Mouse (Mus musculus) kidney, adult 11 months (tissue): Measurements from ENCODE around the gene Rnf24.

ENCODE experiments used
- DNase-seq: peaks from one replicate; pipeline ENCODE4 v3.0.0; 2022

Rnf24 gene

DNA sequence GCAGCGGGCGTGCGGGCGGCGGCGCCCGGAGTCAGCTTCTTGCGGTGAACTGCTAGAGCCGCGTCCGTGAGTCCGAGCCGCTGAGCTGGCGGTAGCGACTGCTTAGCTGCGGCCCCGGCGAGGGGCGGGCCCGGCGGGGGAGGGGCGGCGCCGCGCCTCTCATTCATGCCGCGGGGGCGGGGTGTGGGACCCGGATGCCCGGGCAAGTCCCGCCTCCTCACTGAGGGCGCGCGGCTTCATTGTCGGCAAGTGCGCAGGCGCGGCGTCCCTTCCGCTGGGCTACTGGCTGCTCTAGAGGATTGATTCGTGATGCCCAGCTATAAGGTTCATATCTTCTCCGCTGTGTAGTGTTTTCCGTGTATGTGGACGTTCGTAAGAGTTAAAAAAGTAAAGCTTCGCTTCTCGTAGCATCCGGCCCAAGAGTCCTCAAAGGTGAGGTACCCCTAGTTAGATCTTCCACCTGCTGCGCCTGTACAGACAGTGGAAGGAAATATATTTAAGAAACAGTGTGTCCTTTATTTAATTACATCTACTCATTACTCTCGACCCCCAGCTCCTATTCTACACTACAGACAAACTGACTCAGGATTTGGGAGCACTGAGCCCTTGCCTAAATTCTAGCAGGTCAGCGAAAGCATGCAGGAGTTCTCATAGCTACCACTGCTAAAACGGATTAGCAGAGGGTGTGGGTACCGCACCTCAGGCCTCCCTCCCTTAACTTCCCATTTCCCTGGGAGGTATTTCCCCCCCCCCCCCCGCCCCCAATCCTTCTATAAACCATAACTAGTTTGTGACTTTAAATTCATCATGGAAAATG, at the start of gene Rnf24:
Gene Rnf24, minus strand, starts transcription at position 146 of the 817 bp plus-strand sequence.
- DNase-seq = peak; percentile 97

- DNase-seq = no peak
These were observed 49.3 kb upstream of the Rnf24 start for GRCm38 (mm10) chr2:131401794-131402495.

DNA sequence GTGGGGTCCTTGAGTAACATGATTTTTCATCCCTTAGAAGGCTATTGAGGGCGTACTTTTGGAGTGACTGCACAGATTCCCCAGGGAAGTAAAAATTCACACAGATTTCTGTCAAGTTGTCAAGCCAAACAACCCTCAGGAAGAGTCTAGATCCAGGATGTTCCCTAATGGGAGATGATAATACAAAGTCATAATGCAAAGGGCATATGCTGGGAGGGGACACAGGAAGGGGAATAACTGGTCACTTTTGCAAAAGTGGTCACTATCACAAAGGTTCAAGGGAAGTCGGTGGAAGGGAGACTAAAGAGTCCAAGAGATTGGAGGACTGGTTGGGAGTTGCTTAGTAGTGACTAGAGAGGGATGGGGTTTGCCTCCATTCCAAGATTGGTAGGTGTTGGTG, 48.2 kb upstream of the Rnf24 start:
- DNase-seq = no peak

DNA sequence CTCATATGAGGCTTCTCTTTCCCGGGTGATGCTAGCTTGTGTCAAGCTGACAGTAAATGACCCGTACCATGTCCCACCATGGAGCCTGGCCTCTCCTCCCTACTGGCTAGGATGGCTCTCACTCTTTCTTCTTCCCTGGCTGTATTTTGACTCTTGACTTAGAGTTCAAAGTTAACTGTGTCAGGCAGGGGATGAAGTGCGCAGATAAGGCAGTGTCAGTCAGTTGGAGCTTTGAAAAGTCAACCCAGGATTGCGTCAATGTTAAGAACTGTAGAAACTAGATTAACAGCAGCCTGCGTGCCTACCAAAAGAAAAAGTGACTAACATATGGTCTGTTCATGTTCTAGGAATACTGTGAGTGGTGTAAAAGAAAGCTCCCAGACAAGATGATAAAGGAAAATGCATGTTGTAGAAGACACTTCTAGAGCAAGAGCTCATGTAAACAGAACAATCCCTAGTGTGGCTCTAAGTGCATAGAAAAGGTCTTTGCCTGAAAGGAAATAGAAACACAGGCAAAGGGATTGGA, 44.7 kb upstream of the Rnf24 start:
- DNase-seq = no peak

- DNase-seq = no peak
These were observed 33.8 kb upstream of the Rnf24 start for GRCm38 (mm10) chr2:131386350-131386962.

GRCm38 (mm10) chr2:131385176-131385575, 32.5 kb upstream of the Rnf24 start:
- DNase-seq = no peak

GRCm38 (mm10) chr2:131379541-131379940, 26.8 kb upstream of the Rnf24 start:
- DNase-seq = no peak

- DNase-seq = no peak
These were observed 26.2 kb upstream of the Rnf24 start for GRCm38 (mm10) chr2:131378872-131379271.

- DNase-seq = no peak
These were observed 24.4 kb upstream of the Rnf24 start for GRCm38 (mm10) chr2:131377055-131377454.

DNA sequence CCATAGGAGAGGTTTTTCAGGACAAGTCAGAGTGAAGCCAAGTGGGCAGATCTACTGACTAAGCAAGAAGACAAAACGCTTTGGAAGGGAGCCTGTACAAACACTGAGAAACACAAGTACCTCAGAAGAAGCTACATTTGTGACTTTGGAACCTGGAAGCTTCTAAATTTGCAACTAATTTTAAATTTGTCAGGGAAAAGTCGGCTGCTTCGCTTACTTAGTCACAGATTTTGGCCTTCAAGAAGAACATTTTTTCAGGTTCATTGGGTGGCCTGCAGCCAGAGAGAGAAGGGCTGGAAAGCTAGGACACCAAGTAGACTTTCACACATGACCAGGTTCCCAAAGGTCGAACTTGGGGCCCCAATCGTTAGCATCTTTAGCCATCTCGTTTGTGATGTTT, 21.0 kb upstream of the Rnf24 start:
- DNase-seq = peak; percentile 74

DNA sequence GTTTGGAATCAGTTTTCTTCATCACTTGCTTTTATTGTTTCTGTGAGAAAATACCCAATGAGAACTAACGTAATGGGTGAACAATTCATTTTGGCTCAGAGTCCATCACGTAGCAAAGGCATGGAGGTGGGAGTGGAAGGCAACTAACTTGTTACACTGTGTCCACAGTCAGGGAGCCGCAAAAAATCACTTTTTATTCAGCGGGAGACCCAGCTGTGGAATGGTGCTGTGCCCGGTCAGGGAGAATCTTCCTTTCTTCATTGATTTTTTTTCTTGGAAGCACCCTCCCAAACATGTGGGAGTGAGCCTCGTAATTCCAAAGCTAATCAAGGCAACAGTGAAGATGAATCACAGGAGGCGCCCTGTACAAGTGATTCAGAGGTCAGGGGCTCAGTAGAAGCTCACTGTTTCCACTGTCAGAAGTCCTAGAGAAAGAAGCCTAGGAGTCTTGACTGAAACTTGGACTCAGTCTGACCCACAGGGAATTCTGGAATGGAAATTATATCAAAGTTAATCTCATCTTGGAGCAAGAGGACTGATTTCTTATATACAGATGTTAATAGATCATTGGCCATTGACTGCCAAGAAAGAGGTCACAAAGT, 19.7 kb upstream of the Rnf24 start:
- no peak for DNase-seq

DNA sequence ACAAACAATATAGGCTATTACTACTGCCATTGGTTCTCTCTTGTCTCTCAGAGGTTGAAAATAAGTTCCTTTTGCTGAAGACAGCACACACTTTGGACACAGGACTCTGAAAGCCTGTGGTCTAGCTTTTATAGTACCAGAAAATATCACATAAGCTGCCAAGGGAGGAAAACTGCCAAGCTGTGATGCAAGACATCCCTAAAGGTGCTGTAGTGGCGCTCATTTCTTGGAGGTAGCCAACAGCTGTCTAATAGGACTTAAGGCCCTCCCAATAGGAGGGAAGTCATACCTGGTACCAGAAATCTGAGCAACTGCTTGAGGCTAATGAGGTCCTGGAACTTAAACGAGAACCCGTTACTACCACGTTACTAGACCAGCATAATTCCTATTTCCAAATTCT, 19.1 kb upstream of the Rnf24 start:
- DNase-seq = no peak

- no peak for DNase-seq
These were observed 18.1 kb upstream of the Rnf24 start for GRCm38 (mm10) chr2:131370828-131371227.

GRCm38 (mm10) chr2:131364689-131365088, 12.0 kb upstream of the Rnf24 start:
- DNase-seq = no peak

- DNase-seq = no peak
These were observed 5.8 kb upstream of the Rnf24 start for GRCm38 (mm10) chr2:131358481-131358880.

GRCm38 (mm10) chr2:131354049-131354448, 1.4 kb upstream of the Rnf24 start:
- DNase-seq = no peak

DNA sequence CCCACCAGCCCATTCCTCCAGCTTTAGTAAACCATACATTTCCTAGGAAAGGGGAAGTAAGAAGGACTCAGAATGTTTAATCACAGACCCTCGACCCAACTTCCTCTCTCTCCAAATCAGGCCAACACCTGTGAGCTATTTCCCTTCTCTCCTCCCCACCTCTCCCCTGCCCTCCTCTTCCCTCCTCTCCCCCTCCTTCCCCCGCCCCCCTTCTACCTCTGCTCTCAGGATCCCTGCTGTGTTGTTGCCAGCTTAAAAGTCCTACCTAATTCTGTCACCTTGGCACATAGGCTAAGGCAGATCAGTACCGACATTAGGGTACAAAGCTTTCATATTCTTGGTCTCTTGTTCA, 848 bp upstream of the Rnf24 start:
- no peak for DNase-seq

DNA sequence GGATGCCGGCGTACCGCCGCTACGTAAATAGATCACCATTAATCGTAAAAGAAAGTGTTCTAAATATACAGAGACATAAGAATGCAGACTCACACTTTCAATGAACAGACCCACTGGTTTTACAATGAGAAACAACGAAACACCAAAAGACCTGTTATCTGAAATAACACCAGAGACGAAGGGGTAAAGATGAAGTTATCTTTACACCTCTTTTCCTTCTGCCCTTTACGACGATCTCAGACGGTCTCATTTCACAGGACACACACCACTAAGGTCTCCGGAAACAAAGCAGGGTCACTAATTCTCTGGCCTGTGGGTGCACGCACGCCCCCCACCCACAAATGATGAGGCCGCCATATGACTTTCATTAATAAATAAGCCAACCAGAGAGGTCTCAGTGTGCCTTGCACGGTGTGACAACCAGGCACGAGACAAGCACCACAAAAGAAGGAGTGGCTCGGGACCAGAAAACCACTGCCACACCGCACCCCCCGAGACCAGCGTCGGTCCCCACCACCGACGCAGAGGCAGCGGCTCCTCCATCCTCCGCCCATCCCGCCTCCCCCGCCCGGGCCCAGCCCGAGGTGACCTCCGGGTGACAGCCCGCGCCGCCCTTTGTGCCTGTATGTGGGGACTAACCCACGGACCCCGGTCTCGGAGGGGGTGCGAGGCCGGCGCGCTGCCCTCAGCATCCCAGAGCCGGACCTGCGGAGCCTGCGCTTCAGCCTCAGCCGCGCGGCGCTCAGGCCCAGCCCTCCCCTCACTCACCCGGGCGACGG, 535 bp downstream of the Rnf24 start:
- DNase-seq = peak; percentile 26

- DNase-seq = no peak
These were observed 1.2 kb downstream of the Rnf24 start for GRCm38 (mm10) chr2:131351471-131351870.

DNA sequence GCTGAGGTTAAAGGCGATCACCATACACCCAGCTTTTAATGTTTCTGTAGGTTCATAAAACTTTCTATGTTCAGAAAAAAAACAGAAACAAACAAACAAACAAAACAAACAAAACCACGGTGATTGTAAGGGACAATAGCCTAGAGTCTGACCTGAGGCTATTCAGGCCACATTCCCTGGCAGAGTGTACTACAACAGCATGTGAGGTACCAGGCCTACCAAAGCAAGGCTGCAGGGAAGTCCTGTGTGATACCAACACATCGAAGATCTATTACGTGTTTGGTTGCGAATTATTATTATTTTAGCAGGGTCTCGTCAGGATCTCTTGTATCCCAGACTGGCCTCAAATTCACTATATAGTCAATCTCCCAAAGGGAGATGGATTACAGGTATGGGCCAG, 2.4 kb downstream of the Rnf24 start:
- DNase-seq = no peak

DNA sequence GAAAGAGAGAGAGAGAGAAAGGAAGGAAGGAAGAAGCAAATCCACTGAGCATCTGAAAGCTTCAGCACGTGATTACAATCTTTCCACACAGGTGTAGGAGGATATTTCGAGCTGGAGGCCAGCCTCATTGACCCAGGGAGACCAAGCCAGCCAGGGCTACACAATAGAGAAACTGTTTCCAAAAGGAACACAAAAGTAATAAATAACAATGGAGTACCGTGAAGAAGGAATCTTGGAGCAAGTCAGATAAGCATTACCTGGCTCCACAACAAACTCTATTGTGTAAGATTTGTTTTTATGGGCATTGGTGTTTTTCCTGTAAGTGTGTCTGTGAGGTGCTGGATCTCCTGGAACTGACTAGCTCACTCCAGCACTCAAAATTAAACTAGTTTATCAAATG, 7.1 kb downstream of the Rnf24 start:
- DNase-seq = no peak

- peak; percentile 19 for DNase-seq
These were observed 8.2 kb downstream of the Rnf24 start for GRCm38 (mm10) chr2:131344449-131344848.

DNA sequence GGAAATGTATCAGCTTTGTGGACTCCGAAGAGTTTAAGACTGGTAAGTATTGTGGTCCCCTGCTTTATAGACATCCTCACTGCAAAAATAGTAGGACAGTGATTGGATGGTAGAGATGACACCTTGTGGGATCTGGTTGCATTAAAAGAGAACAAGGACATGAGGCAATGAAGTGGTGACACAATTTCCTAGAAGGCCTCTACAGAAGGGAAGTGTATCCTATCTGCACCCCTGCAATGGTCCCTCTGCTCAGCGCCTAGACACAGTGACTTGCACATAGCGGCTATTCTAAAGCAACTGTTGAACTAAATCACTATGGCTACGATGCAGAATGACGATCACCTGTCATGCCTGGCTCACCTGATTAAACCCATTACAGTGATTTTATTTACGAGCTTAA, 15.1 kb downstream of the Rnf24 start:
- DNase-seq = no peak
